Mouse (Mus musculus): ENCODE measurements at regions not wholly inside any gene's neighbourhood (a gene's known extent, or its start where the extent isn't known, plus 50 kb on each side); places are given as distances from the start of the nearest gene placed in this dataset.

DNA sequence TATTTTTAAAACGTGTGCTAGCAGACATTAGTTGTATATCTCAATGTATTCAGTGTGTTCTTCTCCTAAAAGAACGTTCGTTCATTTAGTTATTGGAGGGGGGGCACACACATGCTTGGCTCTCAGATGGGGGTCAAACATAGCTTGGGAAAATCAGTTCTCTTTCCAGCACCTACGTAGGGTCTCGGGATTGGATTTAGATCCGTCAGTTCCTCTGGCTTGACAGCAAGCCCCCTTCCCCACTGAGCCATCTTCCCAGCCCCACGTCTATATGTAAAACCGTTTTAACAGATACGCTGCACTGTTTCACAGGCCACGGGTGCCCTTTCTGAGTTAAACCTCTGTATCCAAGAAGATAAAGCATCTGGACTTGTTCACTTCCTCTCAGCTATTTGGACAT, 100.5 kb upstream of the Nckap5 start:
- TF ChIP-seq CTCF (IDR thresholded peaks at IDR 0.05) (no peak), POLR2A (IDR thresholded peaks at IDR 0.05; ENCODE audit: insufficient read depth, low read depth, low read length) (no peak), EP300 (IDR thresholded peaks at IDR 0.05; ENCODE audit: insufficient read depth, low read depth, low read length) (no peak)
